Mouse (Mus musculus): ENCODE data around the gene Agps. TPM values are rescaled to one million over a fixed set of nuclear protein-coding genes. Genes with fewer than 3 reads are reported as not detected.
"Not testable (repeated sequence)": the region's sequence is repeated elsewhere in the genome, so short reads cannot be mapped to it uniquely, and the experiment has no call there.

The Agps gene
- total RNA-seq, 2 experiments from 2014 or later = 38.6 to 39.2 TPM

DNA sequence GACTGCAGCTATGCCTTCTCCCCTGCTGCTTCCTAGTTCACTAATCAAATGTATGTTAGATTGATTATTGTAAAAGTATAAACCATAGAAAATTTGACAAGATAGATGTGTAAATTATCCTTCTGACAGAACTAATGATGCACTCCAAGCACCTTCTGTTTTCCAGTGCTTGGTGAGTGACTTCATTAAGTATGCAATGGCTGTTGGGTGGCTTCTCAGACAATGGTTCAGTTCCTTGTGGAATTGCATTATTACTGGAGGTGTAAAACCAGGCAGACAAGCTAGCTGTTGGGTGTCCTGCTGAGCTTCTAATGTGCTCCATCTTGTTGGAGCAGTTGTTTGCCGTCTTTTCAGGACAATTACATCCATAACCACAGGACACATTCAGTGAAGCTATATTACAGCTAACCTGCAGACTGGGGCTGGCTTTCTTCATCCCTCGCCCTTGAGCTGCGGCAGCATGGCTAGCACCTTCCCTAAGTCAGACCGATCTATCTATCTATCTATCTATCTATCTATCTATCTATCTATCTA, 91.9 kb downstream of the Agps start:
- intact Hi-C loops (cut with DNase I) = no loop called here
- no peak for DNase-seq

DNA sequence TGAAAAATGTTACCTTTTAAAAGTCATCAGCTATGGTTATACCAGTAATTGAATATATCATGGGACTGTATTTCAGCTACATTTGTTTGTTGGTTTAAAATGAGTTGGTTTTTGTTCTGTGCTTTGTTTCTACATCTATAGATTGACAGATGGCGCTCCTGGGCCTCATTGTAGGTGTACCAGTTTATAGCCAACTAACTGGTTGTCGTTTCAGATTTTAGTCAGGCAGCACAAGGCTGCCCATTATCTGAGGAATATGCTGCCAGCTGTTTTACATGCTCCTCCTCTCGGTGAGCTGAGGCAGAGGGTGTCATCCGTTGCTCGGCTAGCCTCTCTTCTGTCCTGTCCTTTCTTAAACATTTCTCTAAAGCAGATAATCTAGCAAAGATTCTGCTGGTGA, 94.1 kb downstream of the Agps start:
- intact Hi-C loops (cut with DNase I) = loop anchor here (5.0 kb wide), 1 partner anchor 36 kb away; no protein-coding TSS in a partner anchor

DNA sequence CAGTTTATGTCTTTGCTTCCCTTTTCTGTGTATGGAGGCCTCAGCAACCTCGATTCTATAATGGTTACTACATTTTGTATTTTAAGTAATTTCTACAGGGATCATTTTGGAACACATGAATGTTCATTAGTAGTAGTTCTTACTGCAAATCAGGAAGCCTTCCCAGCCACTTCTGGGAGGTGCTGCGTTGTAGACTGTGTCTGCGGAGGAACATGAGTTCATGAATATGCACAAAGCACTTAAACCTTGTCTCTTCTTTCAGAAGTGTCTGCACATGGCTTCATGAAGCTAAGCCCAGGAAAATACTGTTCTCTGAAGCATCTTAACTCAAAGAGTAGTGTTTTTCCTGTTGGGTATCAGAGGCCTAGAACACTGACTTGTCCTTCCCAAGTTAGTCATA, 96.0 kb downstream of the Agps start:
- intact Hi-C loops (cut with DNase I) = loop anchor here (5.0 kb wide), 1 partner anchor 34 kb away; no protein-coding TSS in a partner anchor
- DNase-seq = no peak

More for the DNA sequence above, 94.1 kb downstream of the Agps start:
- no peak for DNase-seq

DNA sequence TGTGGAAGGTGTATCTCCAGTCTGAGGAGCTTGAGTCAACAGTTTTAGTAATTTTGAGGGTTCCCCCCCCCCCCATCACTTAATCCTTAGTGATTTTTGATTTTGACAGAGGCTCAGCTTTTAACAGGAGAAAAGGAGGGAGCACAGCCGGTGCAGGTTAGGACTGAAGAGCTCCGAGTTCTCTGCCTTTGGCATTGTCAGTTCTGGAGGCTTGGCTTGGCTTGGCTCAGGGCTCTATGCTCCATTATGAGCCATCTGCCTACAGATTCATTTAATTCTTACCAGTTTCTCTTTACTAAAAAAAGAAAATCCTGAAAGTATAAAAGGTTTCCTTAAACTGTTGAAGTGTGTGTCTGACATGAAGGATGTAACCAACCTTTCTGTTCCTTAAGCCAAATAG, 97.2 kb downstream of the Agps start:
- no peak for DNase-seq
- intact Hi-C loops (cut with DNase I) = loop anchor here (5.0 kb wide), 1 partner anchor 33 kb away; no protein-coding TSS in a partner anchor

DNA sequence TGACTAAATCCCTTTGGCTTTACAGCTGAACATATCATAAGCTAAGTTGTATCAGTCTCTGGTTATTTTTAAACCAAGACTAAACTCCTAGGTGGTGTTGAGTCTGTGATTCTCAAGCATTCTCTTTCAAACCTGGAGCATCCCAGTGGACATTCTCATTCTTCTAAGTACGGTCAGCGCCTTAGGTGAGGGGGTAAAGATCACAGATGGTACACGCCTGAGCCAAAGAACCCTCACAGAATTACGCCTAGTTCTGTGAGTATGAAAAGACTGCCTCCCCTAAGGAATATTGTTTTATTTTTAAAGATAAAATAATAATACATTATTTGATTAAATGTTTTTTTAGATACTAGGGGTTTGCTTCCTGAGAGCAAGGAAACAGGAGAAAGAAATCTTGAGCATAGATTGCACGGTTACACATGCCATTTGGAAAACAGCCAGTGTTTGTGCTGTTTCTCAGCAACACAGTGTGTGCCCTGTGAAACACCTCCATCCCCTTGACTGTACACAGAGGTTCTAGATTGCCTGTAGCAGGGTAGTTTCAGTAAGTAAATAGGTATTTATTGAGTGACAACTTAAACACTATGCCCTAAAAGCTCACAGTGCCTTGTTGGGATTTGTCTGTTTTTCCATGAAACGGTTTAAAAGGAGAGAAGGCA, 97.9 kb downstream of the Agps start:
- DNase-seq = no peak
- intact Hi-C loops (cut with DNase I) = loop anchor here (5.0 kb wide), 1 partner anchor 32 kb away; no protein-coding TSS in a partner anchor

DNA sequence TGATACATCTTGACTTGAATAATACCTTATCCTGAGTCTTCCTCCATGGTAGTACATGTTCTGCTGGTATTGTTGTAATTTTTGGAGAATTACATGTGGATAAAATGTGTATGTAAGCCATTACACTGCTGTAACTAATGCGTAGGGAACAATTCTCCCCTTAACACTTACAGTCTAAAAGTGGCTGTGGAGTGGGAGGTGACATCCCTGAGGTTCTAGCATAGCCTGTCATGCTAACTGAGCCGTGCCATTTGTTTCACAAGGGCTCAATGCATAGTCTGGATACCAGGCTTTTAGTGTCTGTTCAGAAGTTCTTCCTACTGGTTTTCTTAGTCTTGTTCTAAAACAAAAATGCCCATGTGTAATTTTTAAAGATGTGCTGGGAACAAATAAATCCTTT, 99.0 kb downstream of the Agps start:
- DNase-seq = no peak
- intact Hi-C loops (cut with DNase I) = loop anchor here (1.0 kb wide), 1 partner anchor 15 kb away; no protein-coding TSS in a partner anchor

DNA sequence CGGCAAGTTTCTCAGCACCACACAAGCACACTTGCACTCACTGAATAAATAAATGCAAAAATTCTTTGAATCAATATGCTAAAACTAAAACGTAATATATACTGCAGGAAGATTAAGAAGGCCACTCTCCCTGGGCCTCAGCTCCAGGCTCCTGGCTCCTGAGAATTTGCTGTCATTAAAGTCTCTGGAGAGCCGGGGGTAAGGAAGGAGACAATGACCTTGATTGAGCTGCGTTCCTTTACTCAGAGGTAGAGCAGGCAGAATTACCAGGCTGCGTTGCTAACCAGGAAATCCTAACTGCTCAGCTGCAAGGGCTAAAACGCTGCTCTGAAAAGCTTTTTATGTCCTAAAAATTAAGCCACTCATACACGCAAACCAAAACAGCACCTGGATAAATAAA, 101.6 kb downstream of the Agps start:
- intact Hi-C loops (cut with DNase I) = no loop called here
- DNase-seq = no peak

DNA sequence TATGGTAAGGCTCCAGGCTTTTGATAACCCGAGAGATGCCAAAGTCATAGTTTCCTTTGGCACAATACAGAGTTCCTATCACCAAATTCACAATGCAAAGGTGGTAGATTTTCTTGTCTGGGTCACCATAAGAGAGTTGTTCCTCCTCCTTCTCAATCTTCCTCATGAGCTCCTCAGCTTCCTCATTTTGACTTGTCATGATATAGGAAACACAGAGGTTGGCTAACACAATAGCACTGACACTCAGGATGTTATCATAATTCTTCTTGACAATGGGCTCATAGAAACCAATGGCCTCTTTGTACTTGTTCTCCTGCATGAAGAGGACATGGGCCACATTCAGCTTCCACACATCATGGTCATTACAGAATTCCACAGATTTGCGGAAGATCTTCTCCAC, 104.7 kb downstream of the Agps start:
- intact Hi-C loops (cut with DNase I); DNase-seq: not testable (repeated sequence)

DNA sequence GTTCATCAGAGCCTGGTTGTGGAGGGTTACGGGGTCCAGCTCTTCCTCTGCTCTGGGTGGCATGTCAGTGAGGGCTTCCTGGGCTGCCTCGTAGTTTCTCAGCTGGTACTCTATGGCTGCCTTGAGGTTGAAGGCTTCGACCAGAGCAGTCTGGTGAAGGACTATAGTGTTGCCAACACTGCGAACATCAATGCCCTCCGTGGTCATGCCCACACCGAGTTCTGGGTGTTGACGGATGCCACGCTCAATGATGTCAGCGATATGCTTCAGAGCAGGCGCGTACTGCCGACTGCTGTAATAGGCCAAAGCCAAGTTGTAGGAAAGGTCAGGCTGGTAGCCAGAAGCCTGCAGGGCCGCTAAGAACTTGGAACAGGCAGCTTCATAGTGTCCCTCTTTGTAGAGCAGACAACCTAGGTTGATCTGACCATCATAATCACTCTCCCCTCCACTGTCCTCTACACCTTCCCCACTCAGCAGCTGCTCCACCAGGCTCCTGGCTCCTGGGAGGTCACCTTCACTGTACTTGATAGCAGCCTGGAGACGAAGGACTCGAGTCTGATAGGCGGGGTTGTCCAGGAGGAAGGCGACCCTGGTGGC, 105.6 kb downstream of the Agps start:
- peak in 1 of 2 experiments; percentile 38 for DNase-seq
- intact Hi-C loops (cut with DNase I) = not testable (repeated sequence)

DNA sequence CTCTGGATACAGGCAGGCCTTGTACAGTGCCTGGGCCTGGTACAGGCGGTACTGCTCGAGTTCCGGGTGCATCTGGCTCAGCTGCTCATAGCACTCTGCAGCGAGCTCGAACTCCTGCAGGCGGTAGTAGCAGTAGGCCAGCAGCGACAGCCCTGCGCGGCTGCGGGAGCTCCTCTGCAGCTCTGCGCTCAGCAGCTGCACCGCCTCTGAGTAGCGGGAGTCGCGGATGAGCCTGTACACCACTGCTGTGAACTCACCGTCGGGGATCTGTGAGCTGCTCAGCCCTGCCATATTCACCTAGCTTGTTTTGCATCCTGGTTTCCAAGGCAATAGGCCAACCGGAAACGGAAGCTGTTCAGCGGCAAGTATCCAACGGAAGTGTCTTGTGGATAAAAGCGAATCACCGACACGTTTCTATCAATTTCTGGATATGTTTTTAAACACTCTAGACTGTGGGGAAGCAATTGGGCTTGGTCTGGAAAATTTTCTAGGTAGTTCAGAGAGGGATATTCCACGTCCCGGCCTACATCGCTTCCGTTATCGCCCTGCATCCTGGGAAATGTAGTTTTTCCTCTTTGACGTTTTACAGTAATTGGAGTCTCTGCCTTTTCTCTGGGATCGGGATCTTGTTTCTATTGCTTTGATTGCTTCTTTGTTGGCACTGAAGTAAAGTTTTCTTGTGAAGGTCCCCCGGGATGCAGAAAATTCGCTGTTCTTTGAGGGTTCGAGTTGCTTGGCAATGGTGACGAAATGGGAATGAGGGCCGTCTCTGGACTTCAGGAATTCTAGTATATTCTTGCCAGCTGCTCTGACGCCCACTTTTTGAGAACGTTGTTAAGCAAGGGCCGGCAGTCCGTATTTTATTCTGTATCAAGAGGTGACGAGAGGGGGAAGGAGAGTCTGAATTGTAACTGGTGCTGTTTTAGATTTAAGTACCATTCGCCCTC, 106.4 kb downstream of the Agps start, which contains the start of gene Ttc30b:
Gene Ttc30b, minus strand, starts transcription at position 469 of the 947 bp plus-strand sequence.
- peak; percentile 74 to 87 for DNase-seq
- intact Hi-C loops (cut with DNase I) = no loop called here

DNA sequence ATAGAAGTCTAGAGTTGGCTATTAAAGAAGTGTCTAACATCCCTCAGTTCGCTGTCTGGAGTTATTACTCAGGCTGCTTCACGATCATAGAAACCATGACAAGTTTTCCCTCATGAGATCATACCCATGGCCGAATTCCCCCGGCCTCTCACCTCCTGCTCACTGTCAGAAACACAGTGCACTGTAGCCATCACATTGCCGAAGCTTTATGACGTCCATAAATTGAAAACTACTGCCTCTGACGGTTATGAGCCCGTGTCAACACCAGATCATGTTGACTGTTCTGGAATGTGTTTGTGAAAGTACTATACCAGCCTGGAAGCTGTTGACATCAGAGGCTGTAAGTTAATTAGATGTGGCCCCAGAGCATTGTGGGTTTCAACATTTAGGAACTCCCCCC, 118.7 kb downstream of the Agps start:
- no peak for DNase-seq
- intact Hi-C loops (cut with DNase I) = no loop called here

DNA sequence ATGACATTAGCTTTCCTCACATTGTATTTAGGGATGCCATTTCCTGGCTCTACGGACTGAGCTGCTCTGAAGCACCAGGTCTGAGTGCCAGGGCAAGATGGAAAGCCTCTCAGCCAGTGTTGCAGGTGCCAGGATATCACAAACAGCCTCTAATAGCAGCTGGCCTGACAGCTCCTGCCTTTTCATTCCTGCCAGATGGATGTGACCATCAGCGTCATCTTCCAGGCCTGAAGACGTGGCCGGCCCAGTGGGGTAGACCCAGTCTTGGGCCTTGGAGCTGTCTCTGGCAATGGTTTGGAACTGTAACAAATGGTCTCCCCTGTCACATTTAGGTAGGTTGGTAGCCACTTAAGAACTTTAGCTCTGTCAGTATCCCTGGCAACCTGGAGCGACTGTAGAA, 121.3 kb downstream of the Agps start:
- intact Hi-C loops (cut with DNase I) = no loop called here
- DNase-seq = no peak

DNA sequence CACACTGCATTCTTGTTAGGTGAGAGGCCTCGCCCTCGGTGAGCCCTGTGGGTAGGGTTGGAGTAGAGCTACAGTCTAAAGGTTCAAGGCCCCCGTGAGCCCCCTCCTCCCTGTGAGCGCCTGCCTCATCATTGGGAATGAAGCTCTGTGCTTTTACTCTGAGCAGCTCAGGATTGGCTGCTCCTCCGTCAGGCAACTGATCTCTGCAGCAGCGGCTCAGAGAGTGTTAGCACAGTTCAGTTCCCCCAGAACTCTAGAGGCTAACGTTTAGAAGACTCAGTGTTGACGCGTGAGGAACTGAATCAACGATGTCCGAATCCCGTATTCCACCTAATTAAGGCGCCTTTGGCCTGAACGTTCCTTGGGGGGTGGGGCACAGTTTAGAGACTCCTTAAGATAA, 123.7 kb downstream of the Agps start:
- DNase-seq = no peak
- intact Hi-C loops (cut with DNase I) = no loop called here

DNA sequence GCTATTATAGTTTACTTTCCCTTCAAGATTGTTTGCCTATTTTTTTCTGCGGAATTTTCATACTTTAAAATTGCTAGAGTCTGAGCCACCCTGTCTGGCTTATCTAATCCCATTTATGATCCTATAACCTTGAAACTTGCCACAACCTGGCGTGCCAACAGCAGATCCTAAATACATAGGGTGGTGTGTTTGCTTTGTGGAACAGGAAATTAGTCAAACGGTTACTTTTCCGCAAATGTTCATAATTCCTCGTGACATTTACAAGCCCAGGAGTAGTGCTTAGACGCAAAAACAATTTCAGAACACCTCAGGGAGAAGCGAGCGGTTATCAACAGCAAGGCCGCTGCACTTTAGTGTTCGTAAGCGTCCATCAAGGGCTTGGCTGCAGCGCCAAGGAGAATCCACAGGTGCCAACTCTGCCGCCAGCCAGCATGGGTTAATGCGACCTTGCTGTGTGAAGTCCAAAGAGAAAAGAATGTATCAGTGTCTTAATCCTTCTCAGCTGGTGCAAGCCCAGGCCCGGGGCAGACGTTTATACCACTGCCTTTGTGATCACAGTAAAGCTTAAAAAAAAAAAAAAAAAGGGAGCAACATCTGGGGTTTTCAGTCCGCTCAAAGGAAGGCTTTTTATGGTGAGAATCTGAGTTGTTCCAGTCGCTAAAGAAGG, 127.3 kb downstream of the Agps start:
- DNase-seq = peak; percentile 23 to 40
- intact Hi-C loops (cut with DNase I) = no loop called here

DNA sequence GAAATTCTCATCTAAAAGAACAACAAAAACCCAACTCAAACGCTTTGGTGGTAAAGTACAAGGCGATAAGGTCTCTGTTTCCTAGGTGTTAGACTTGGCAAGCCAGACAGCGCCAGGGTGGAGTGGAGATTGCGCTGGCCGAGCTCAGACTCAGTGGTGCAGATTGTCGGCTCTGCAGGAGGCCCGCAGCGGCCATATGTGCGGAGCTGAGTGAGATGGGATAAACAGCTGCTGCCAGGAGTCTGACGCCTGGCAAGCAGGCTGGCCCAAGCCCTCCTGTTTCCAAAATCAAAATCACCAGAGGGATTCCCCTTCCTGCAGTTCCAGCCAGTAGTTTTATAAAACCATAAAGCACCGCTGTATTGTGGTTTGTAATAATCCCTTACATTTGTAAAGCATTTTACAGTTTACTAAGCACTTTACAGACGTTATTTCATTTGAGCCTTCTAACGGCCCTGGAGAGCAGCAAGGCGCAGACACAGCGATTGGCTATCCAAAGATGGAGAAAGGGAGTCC, 127.9 kb downstream of the Agps start:
- intact Hi-C loops (cut with DNase I) = loop anchor here (5.0 kb wide), 3 partner anchors 33 to 358 kb away; partner anchors contain the start of gene Nfe2l2
- peak in 1 of 2 experiments; percentile 40 for DNase-seq

DNA sequence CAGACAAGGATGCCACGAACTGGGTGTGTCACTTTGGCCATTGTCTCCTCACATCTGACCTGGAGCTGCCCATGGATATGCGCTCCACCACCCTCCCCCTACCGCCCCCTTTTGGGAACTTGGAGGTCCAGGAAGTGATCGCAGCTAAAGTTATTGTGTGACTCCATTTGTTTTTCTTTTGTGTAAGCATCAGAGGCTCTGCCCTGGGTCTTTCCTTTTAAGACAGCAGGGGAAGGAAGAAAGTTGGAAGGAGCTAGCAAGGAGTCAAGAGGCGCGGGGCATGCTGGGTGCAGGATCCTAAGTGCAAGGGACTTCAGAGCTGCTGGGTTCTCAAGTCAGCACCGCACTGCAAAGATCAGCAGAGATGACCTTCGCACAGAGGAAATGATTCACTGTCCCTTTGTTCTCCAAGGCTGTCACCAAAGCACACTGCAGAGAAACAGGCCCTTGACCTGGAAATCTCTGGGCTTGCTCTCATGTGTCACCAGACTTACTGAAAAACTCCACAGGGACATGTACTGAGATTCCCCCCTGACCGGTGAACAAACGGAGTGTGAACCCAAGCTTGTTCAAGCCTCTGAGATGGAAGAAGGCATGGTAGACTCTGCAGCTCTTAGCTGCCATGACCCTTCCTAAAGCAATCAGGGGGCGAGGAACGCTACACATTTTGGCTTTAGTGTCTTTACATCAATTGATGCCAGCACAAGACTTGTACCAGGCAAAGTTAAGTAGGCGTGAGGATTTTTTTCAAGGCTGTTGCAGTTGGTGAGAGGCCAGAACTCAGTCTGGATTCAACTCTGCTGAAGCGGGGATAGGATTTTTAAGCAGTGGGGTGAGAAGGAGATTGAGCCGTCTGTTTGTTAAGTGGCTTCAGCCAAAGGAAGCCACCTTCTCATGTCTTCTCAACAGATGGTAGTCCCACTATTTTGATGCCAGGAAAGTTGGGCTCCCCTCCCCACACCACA, 128.7 kb downstream of the Agps start:
- intact Hi-C loops (cut with DNase I) = loop anchor here (5.0 kb wide), 3 partner anchors 33 to 358 kb away; partner anchors contain the start of gene Nfe2l2
- DNase-seq = peak; percentile 26 to 37

DNA sequence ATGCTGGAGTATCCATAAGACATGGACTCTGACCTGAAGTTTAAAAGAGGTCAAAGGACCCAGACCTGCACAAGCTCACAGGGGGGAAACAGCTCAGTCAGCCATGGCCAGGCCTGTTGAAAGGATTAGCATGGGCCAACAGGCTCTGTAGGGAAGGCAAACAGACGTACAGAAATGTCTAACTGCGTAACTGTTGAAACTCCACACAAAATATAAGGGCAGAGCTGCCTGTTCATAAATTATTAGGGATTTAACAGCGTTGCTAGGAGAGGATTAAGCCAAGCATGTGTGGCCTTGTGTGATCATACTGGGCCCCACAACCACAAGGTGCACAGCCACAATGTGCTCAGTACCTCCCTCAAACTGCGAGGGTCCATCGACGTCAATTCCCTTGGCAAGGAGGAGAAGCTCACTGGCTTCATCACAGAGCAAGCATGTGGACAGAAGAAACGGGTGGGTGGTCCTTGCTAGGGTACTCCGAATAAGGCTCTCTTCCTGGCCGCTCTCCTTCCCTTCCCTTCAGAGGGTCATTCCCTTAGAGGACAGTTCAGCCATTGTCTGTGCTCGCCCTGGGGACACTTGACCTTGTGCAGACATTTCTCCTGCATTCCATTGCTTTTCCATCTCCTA, 131.3 kb downstream of the Agps start:
- intact Hi-C loops (cut with DNase I) = loop anchor here (5.0 kb wide), 3 partner anchors 36 to 361 kb away; partner anchors contain the start of gene Nfe2l2

DNA sequence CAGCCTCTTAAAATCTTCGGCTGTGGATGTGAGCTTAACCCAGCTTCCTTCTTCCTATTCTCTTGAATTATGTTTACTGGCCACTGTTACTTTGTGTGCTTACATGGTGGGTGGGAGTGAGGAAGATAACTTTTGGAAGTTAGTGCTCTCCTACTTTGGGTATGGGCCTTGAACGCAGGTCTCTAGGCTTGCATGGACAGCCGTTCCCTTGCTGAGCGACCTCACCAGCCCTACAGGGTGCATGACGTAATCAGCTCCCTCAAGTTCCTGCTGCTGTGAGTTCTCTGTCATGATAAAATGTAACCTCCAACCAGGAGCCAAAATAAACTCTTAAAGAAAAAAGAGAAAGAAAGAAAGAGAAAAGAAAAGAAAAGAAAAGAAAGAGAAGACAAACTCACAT, 132.1 kb downstream of the Agps start:
- intact Hi-C loops (cut with DNase I) = loop anchor here (5.0 kb wide), 3 partner anchors 37 to 362 kb away; partner anchors contain the start of gene Nfe2l2
- no peak for DNase-seq

More for the DNA sequence above, 131.3 kb downstream of the Agps start:
- no peak for DNase-seq

Measured in heart, postnatal 14 days (tissue).